Mouse (Mus musculus): Measurements from ENCODE around the gene AC124108.1. TPM values are rescaled to one million over a fixed set of nuclear protein-coding genes. Genes with fewer than 3 reads are reported as not detected.
A peak's percentile ranks its signal among the peaks of the same experiment; 100 is the strongest.

Gene AC124108.1
- polyA plus RNA-seq, 1 experiment from 2014 or later, result 4.8 TPM

MicroRNAs encoded within 50 kb of the gene (microRNA counts, 519-probe panel; counts per million panel counts)
- microRNA mmu-miR-135b, result 4,339 counts per million, percentile 46 among the panel's probes with 10 or more counts

Other genes starting within 250 kb of the AC124108.1 start
- 7.5 and 8.4 TPM in 2 replicates for gene Slc45a3, start 228.5 kb upstream of the AC124108.1 start, polyA plus RNA-seq (2014; fragmentation: Nextera tagmentation; extraction: Ambion mirVana)
- 21.1 and 22.6 TPM in 2 replicates for gene Elk4, start 183.8 kb upstream of the AC124108.1 start, polyA plus RNA-seq (2014; fragmentation: Nextera tagmentation; extraction: Ambion mirVana)
- gene Mfsd4a, start 123.4 kb upstream of the AC124108.1 start, polyA plus RNA-seq (2014; fragmentation: Nextera tagmentation; extraction: Ambion mirVana), result 9.2 and 11.0 TPM in 2 replicates
- gene Cdk18, start 51.8 kb upstream of the AC124108.1 start, polyA plus RNA-seq (2014; fragmentation: Nextera tagmentation; extraction: Ambion mirVana), result 0.82 and 1.1 TPM in 2 replicates
- 8.9 and 11.3 TPM in 2 replicates for gene Lemd1, start within 50 bp of the AC124108.1 start, polyA plus RNA-seq (2014; fragmentation: Nextera tagmentation; extraction: Ambion mirVana)
- gene Gm10188, start 38.3 kb downstream of the AC124108.1 start, polyA plus RNA-seq (2014; fragmentation: Nextera tagmentation; extraction: Ambion mirVana), result not detected in 2 replicates
- 2.9 and 3.0 TPM in 2 replicates for gene Klhdc8a, start 107.2 kb downstream of the AC124108.1 start, polyA plus RNA-seq (2014; fragmentation: Nextera tagmentation; extraction: Ambion mirVana)
- gene Nuak2, start 124.7 kb downstream of the AC124108.1 start, polyA plus RNA-seq (2014; fragmentation: Nextera tagmentation; extraction: Ambion mirVana), result 33.1 and 39.3 TPM in 2 replicates
- 12.0 and 14.1 TPM in 2 replicates for gene Tmcc2, start 199.8 kb downstream of the AC124108.1 start, polyA plus RNA-seq (2014; fragmentation: Nextera tagmentation; extraction: Ambion mirVana)
- 11.5 and 12.3 TPM in 2 replicates for gene Dstyk, start 226.1 kb downstream of the AC124108.1 start, polyA plus RNA-seq (2014; fragmentation: Nextera tagmentation; extraction: Ambion mirVana)